Mouse (Mus musculus) brain, embryonic 18.5 days (tissue): ENCODE data around the gene D630039A03Rik.

Experiments used
- DNase-seq: peaks from one replicate; pipeline ENCODE4 v3.0.0-alpha.2; 2012; ENCODE audit warnings: low read depth, low spot score

The D630039A03Rik gene

GRCm38 (mm10) chr4:57916201-57916661 is at the start of gene D630039A03Rik:
Gene D630039A03Rik, minus strand, starts transcription at chr4:57916297.
- no peak for DNase-seq

DNA sequence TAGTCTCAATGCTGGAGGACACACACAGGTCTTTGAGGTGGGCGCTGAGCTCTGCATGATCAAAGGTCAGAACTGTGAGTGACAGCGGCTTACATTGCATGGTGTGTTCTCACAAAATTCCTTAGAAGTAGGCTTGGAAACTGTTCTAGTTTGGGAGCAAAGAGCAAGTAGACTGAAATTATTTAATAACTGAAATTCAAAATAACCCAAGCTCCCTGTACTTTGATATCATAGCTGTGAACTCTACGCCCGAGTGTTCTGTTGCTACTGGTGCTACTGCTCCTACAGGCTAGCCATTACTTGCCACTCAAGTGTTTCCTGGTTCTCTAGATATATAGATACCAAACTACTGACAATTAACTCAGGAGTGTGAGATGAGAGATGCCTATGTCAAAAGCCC is 49.4 kb upstream of the D630039A03Rik start:
- DNase-seq, result no peak

DNA sequence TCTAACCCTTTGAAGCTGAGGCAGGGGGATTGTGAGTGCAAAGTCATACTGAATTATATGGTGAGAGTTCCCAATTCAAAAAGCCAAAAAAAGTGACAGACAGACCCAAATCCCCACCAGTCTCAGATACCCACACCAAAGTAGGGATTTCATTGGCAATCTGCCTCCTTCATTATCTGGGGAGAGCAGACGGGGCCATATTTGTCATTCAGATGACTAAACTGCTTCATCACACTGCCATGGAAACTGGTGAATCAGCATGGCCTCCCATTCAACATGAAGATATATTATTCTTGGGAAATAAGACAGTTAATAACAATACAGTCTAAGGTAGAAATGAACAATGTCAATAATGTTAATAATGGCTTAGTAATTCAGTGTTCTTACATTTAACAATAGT is 48.0 kb upstream of the D630039A03Rik start:
- no peak for DNase-seq

DNA sequence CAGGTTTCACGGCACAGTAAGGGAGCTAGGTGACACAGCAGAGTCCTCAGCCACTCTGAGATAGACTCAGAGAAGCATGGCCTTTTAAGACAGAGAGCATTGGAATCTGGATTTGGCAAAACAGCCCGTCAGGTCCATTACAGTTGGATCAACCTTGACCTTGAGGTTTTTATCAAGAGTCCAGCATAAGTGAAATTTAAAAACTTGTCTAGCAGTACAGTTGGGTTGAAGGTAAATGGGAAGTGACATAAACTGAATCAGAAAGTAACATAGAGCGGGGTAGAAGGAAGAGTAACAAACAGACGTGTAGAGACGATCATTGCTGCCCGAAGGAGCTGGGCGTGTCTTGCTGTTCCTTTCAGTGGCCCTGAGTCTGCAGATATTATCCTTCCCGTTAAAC is 43.0 kb upstream of the D630039A03Rik start:
- DNase-seq, result no peak

DNA sequence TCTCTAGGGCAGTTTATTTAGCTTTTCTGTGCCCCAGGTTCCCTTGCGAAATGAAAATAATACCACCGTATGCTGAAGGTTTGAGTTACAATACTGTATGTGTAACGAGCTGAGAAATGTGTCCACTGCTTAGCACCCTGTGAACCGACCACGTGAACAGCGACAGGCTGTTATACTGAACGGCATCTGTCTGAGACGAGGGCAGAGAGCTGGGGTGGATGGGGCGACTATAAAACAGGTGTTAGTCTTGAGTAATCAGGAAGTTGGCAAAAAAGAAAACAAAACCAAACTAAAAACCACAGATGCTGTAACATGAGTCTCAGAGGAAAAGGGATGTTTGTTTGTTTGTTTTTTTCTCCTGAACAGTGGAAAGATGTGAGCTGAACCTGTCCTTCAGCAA is 42.0 kb upstream of the D630039A03Rik start:
- no peak for DNase-seq

GRCm38 (mm10) chr4:57957200-57958085 is 41.3 kb upstream of the D630039A03Rik start:
- DNase-seq, result no peak

DNA sequence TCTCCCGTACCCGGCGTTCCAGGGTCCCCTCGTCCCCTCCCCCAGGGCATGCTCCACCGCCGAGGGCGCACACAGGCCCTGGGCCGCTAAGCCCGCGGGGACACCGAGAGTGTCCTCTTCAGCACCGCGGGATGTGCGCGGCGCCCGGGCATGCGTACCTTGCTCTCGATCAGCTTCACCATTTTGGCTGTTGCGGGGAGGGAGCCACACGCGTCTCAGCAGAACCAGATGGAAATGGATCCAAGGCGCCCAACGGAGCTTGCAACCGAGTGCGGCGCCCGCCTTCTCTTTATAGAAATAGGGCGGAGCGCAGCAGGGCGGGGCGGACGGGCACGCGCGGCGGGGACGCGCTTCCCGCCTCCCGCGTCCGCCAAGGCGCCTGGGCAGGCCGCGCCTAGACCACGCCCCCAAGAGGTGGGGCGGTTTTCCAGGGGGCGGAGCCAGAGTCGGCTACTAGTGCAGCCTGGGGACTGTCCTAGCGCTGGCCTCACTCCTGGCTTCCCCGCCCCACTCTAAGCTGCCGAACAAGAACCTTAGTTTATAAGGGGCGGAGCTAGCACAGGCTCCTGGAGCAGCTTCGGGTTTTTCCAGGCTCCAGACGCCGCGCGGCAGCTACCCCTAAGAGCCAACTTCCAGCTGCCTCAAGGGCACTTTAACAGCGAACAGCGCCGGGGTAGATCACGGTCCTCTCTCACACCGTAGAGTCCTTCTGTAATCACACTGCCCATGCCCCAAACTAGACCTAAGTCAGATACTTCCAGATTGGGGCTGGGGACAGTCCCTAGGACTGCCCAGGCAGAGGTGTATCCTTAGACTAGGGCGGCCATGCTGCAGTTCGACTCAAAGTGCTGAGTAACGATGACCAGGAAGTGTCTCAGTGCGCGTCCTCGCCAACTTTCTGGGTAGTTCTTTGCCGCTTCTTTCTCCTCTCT is 40.2 kb upstream of the D630039A03Rik start, which contains the start of gene Txn1:
Gene Txn1 (minus strand): TSS at position 383 of the 932 bp plus-strand sequence.
- peak; percentile 86 for DNase-seq

DNA sequence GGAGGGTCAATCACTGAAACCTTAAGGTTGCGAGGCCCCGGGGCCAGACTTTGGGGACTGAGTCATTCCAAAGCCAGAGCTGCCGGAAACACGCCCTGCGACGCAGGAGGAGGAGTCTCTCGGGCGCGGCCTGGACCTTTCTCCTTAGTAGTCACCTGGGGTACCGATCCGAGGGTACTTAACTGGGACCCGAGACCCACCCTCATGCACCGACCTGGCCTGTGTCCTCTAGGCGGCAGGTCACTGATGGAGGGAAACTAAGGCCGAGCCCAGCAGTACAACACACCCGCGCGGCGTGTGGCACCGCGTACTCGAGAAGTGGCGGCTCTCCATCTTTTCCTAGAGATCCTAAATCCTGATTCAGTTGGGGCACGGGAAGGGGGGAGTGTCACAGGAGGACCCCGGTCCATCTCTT is 39.5 kb upstream of the D630039A03Rik start:
- DNase-seq, result peak; percentile 12

DNA sequence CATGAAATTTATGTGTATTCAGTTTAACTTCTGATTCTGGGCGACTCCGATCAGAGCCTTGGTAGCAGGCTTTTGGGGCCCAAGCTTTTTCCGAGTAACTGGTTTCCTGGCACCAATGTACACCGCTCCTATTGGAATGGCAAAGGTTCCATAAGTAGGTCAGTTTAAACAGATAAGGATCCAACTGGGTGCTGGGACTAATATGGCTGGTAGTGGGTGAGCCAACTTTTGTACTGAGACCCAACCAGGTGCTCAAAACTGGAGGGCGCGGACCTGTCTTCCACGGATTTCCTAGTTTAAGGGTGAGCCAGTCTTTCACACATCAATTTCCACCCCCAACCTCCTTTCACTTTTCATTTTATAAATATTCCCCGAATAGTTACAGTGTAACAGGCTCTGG is 38.9 kb upstream of the D630039A03Rik start:
- no peak for DNase-seq

DNA sequence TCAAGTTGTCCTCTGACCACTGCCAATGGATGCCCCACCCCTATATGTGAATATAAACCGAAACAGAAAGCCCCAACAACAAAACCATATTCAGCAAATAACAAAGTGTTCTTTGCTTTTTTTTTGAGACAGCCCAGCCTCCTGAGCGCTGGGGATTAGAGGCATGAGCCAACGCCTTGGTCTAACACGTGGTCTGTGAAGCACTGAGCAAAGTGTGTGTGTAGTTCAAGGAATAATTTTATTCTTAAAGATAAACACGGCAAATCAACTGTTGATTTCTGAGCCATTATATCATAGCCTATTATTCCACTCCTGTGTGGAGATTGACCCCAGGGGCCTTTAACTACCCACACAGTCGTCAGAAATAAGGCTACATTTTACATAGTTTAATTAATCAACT is 38.5 kb upstream of the D630039A03Rik start:
- no peak for DNase-seq

GRCm38 (mm10) chr4:57953796-57954195 is 37.7 kb upstream of the D630039A03Rik start:
- no peak for DNase-seq

DNA sequence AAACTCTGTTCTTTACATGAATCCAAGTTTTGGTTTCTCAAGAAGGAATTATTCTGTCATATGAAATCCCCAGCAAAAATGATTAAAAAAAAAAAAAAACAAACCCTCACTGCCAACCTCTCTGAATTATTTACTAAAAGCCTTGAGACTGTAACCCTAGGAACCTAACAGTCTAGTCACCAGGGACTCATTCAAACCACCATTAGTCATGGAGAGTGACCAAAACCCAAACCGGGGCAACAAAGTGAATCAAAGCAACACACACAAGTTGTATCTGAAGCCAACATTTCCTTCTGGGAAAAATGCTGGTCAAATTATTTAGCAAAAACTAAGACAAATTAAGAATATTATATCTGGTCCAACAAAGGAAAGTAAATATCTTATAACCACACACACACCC is 36.8 kb upstream of the D630039A03Rik start:
- no peak for DNase-seq

DNA sequence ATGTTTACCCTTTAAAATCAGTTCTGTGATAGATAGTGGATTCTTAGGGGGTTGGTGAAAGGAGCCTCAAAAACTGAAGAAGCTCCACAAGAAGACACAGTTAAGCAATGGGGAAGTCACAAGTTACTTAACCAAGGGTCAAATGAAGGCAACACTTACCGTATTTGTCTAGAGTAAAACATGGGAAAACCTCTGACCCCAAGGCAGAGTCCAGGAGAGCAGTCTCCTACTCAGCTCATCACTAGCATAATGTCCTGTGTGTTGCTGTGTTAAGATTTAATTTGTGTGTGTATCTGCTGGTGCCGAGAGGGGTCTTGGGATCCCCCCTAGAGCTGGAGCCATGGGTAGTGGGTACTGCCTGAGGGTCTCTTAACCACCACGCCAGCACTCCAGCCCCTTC is 36.3 kb upstream of the D630039A03Rik start:
- DNase-seq, result no peak

DNA sequence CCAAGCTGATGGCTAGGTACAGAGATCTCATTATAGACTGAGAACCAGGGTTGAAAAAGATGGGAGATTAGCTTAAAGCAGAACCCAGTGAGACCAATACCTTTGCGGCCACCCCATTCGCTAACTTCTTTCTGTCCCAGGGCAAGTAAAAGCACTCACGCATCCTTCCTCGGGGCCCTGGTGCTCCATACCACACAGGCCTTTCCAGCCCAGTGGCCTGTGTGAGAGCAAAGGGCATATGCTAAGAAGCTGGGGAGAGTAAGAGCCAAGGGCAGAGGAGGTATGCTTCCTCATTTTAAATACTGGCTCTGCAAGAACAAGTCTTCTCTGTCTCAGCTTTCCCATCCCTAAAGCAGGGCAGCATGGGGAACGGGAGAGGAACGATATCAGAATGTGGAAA is 33.8 kb upstream of the D630039A03Rik start:
- DNase-seq, result no peak

- no peak for DNase-seq
Measured at GRCm38 (mm10) chr4:57947476-57947875, 31.4 kb upstream of the D630039A03Rik start.

- DNase-seq, result no peak
Measured at GRCm38 (mm10) chr4:57947036-57947435, 30.9 kb upstream of the D630039A03Rik start.

GRCm38 (mm10) chr4:57942892-57943291 is 26.8 kb upstream of the D630039A03Rik start:
- DNase-seq, result no peak

GRCm38 (mm10) chr4:57940631-57941030 is 24.5 kb upstream of the D630039A03Rik start:
- DNase-seq, result no peak

DNA sequence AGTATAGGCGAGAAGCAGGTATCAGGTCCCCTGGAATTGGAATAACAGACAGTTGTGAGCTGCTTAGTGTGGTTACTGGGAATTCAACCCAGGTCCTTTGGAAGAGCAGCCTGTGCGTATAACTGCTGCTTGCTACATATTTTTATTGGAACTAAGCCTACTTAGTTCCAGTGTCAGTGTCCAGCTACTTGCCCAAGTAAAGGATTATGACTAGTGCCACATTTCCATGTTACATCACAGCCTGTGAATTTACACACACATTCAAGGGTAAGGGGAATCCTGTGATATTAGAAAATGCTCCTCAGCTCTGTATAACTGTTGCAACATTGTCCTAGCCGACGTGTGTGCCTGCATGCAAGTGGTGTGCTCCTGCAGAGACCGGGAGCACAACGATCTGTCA is 21.2 kb upstream of the D630039A03Rik start:
- no peak for DNase-seq

DNA sequence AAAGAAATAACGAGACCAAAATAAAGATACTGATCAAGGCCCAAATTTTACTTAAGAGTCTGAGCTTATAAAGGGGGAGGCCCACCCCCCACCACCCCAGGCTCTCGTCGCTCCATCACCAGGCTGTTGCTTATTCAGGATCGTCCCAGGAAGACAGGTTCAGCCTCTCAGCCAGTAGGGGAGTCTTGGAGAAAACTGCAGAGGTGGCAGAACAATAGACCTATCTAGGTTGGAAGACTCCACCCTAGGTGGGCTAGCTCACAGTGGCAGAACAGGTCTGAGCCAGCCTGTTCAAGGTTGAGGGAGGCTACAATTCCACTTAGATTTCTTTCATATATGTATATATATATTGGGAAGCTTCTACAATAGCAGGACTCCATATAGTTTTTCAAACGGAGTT is 18.1 kb upstream of the D630039A03Rik start:
- no peak for DNase-seq

GRCm38 (mm10) chr4:57930559-57931170 is 14.6 kb upstream of the D630039A03Rik start:
- DNase-seq, result no peak
